Mouse (Mus musculus) gonadal fat pad, adult 2 months (tissue): ENCODE measurements around the gene Stx8. TPM values are rescaled to one million over a fixed set of nuclear protein-coding genes. Genes with fewer than 3 reads are reported as not detected.

Experiments
- DNase-seq: peaks from one replicate; pipeline ENCODE4 v3.0.0-alpha.2; 2012; ENCODE audit warnings: low read depth
- polyA plus RNA-seq: library from polyadenylated mRNA; depleted of rRNA; stranded (reverse); fragments of >200 nt; gene quantifications from 2 replicates; pipeline ENCODE4 v1.2.3, GENCODE M21; 2012; rRNA removed

Gene Stx8
- polyA plus RNA-seq, 1 experiment = 9.9 TPM

DNA sequence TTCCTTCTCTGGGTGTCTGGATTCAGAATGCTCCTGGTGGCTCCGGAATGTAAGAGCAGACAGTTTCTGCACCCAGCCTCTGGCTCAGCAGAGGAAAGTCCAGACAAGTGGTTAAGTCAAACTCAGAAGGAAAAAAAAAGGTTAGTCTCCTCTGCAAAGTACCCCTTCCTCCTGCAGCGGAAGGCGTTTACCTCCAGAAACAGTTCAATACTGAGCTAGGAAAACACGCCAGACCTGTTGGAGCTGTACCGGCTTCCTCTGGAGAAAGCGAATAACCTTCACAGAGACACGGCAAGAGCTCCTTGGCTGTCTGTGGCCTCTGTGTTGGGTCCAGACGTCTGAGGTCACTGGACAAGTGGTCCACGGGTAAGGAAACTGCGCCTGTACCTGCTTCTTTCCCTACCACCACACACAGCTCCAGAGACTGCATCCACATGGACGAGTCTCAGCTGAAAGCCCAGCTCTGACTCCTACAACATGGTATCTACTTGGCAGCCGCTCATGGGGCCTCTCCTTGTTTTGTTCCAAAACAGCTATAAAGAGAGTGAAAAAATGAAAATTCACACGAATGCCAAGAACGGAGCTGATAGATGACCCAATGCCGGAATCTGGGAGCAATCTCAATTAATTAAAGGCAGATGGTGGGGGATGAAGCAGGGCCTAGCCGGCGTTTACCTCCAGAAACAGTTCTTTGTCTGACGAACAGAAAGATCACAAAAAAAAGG is 263.1 kb downstream of the Stx8 start:
- DNase-seq = no peak

DNA sequence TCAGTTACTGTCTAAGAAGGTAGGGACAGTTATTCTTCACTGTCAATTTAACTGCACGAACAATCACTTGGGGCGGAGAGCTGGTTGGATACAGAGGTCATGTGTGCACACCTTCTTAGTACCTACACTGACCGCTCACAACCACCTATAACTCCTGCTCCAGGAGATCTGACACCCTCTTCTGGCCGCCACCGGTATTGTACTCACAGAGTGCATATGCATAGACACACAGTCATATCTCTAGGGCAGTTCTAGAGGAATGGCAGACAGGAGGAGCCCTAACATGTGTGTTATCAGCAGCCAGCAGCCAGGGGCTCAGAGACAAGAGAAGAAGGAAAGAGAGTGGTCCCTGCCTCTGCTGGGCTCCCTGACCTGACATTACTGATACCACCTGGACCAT is 265.6 kb downstream of the Stx8 start:
- no peak for DNase-seq

DNA sequence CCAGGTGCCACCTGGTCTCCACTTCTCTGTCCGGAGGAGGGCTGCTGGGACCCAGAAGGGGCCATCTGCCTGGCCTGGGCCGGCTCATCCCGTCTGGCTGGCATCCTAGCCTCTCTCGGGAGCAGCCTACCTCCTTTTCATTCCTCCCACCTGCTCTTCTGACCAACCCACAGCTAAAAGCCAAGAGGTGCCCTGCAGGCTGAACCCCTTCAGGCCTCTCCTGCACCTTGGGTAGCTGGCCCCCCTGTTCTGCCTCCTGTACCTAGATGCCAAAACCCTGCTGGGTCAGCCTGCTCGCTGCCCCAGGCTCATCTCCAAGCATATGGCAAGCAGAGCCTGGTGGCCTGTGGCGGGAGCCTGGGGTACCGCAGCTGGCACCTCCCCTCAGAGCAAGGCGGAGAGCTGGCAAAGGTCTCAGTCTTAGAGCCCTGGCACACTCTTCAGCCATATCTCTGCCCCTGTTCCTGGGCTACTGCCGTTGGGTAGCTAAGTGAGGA is 267.5 kb downstream of the Stx8 start:
- no peak for DNase-seq

DNA sequence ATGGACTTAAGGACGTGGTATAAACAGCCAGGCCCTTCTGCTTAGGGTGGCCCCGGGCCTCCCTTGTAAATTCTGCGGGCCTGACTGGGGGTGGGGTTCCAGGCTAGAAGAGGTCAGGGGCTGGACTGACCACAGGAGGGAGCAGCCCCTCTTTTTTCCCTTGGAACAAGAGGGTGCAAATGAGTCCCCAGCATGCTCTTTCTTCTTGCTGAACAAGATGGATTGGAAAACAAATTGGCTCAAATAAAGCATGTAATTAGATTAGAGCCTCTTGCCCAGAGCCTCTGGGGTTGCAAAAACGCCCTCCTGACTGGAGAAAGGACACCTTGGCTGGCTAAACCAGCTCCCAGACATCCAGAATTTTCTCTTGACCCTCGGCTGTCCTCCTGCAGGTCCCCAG is 273.8 kb downstream of the Stx8 start:
- DNase-seq = no peak

DNA sequence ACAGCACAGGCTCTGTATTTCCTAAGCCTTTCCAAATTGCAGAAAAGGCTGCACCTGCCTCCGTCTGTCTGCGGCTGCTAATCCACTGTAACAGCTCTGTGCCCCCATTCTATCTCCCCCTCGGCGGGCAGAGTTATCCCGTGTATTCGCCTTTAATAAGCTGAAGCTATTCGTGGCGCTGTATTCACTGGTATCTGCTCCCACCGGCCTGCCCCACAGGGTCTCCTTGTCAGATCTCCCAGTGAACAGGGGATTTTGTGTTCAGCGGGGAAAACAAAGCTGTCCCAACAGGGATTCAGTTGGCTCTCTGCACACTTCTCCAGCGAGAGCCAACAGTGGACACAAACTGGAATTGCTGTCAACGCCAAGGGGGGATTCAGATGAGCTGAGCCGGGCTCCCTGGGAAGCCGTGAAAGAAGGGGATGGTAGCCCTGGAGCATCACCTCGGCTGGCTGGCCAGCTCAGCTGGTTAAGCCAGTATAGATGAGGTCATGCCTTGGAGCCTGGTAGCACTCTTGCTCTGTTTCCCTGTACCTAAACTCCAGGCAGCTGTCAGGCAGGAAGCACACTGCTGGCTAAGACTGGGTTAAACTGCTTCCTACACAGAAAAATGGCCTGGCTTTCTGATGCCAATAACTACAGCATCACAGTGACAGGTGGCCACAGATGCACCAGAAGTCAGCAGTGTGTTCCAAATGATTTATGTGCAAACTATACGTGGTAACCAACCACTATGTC is 278.4 kb downstream of the Stx8 start:
- no peak for DNase-seq

DNA sequence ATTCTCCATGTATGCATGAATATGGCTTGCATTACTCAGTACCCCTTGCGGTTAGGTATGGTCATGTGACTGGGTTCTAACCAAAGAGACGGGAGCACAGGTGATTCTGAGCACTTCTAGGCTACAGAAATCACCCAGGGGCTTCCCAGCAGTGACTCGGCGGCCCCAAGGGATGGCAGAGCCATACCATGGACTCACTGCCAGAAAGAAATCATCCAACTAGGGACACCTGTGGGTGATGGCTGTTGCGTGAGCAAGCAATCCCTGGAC is 278.9 kb downstream of the Stx8 start:
- no peak for DNase-seq

DNA sequence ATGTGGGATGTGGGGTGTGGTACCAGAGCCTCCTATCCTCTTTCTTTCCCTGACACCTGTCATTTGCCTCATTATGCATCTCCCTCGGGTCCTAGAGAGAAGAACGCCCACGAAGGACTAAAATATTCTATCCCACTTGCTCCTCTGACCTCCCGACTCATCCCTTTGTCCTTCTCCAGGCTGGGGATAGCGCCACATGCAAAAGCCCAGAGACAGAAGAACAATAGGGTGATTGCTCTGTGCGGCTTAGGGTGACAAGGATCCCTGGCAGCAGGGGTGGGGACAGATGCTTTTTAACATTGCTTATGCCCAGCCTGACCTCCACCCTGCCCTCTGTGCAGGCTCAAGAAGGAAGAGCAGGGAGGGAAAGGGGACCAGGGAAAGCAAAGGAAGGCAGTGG is 281.9 kb downstream of the Stx8 start:
- no peak for DNase-seq

DNA sequence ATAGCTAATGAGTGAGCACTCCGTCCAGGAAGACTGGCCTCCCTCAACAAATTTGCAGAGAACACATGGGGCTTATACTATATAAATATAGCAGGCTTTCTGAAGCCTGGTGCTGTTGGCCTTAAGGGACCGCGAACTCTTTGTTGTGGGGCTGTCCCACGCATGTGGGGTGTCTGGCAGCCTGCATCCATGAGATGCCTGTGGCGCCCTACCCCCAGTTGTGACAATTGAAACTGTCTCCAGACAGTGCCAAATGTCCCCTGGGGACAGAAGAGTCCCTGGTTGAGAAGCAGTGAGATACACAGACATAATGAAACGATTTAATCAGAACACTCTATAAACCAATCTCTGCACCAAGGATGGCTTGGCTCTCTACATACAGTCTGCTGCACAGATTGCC is 284.1 kb downstream of the Stx8 start:
- DNase-seq = no peak

DNA sequence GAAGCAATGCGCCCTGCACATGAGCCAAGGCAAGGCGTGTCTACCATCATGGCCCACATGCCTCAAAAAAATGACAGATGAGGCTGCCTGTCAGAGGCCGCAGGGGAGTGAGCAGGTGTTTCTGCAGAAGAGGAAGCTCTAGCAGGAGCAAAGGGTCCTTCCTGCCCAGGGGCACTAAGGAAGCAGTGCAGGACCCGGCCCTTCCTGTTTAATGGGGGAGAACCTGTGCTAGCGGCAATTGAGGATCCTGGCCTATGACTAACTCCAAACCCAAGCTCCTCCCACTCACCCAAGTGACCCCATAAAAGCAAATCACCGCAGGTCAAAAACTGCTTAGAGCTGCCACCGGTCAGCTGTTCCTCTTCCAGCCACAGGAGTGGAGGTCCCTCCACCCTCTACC is 287.5 kb downstream of the Stx8 start:
- no peak for DNase-seq

Other genes with a start within 250 kb of the Stx8 start
- gene Glp2r, start 195.0 kb upstream of the Stx8 start, polyA plus RNA-seq = 0.06 and 0.07 TPM in 2 replicates
- not detected in 2 replicates for gene Gsg1l2, start 191.6 kb upstream of the Stx8 start, polyA plus RNA-seq
- 0.12 TPM in 1 of 2 replicates, not detected in the other for gene Dhrs7c, start 168.0 kb upstream of the Stx8 start, polyA plus RNA-seq
- gene Usp43, start 44.0 kb upstream of the Stx8 start, polyA plus RNA-seq = 4.7 and 5.4 TPM in 2 replicates
- gene Cfap52, start 542 bp upstream of the Stx8 start, polyA plus RNA-seq = 5.1 and 8.0 TPM in 2 replicates